Mouse (Mus musculus) neural tube, embryonic 11.5 days (tissue): ENCODE results near the gene Gprin1. TPM values are rescaled to one million over a fixed set of nuclear protein-coding genes. Genes with fewer than 3 reads are reported as not detected.

ENCODE experiments used
- ATAC-seq: fragments of 200-750 bp; cut with Nextera tagmentation; 2 replicates; pipeline ENCODE4 v1.8.0; 2017; ENCODE audit warnings: moderate number of reproducible peaks, mild to moderate bottlenecking, moderate TSS enrichment, moderate library complexity; ENCODE audit not compliant: insufficient read depth, low FRiP score, low TSS enrichment
- DNase-seq: peaks from one replicate; pipeline ENCODE4 v3.0.0-alpha.2; 2015; ENCODE audit warnings: low spot score
- H3K27ac ChIP-seq: fragments of 300-500 bp; sonication (generic); 2 replicates; pipeline ENCODE4 v1.5.1; 2014; ENCODE audit warnings: low read depth, mild to moderate bottlenecking, low read length
- H3K27me3 ChIP-seq: fragments of 300-500 bp; sonication (generic); 2 replicates; pipeline ENCODE4 v1.6.1; 2014; ENCODE audit warnings: mild to moderate bottlenecking, low read length, mixed read lengths; ENCODE audit not compliant: control insufficient read depth, insufficient read depth
- H3K36me3 ChIP-seq: fragments of 300-500 bp; sonication (generic); 2 replicates; pipeline ENCODE4 v1.6.1; 2014; ENCODE audit warnings: mild to moderate bottlenecking, low read length, moderate library complexity, mixed read lengths; ENCODE audit not compliant: control insufficient read depth, insufficient read depth
- H3K4me1 ChIP-seq: fragments of 300-500 bp; sonication (generic); 2 replicates; pipeline ENCODE4 v1.6.1; 2014; ENCODE audit warnings: low read length, mixed read lengths; ENCODE audit not compliant: control insufficient read depth, insufficient read depth
- H3K4me2 ChIP-seq: fragments of 300-500 bp; sonication (generic); 2 replicates; pipeline ENCODE4 v1.6.1; 2014; ENCODE audit warnings: low read depth, mild to moderate bottlenecking, moderate library complexity
- H3K4me3 ChIP-seq: fragments of 300-500 bp; sonication (generic); 2 replicates; pipeline ENCODE4 v1.5.1; 2014; ENCODE audit warnings: low read depth, low read length
- H3K9ac ChIP-seq: fragments of 300-500 bp; sonication (generic); 2 replicates; pipeline ENCODE4 v1.6.1; 2014; ENCODE audit warnings: mild to moderate bottlenecking, low read length
- H3K9me3 ChIP-seq: fragments of 300-500 bp; sonication (generic); 2 replicates; pipeline ENCODE4 v1.6.1; 2016; ENCODE audit warnings: low read length; ENCODE audit not compliant: control insufficient read depth
- WGBS: fragments of 180-500 bp; shearing (Covaris S2); extraction: QIAGEN DNeasy Blood & Tissue Kit; methylation state at CpG from one replicate; pipeline ENCODE4 v1.1.7; 2014; 5-methylcytosine and 5-hydroxymethylcytosine counted together
- polyA plus RNA-seq: library from polyadenylated mRNA; unstranded; fragments of >200 nt; fragmentation: Nextera tagmentation; extraction: Ambion mirVana; gene quantifications from 2 replicates; pipeline ENCODE4 v1.2.1, GENCODE M21; 2014

The Gprin1 gene
- polyA plus RNA-seq, result 13.3 and 14.5 TPM in 2 replicates

DNA sequence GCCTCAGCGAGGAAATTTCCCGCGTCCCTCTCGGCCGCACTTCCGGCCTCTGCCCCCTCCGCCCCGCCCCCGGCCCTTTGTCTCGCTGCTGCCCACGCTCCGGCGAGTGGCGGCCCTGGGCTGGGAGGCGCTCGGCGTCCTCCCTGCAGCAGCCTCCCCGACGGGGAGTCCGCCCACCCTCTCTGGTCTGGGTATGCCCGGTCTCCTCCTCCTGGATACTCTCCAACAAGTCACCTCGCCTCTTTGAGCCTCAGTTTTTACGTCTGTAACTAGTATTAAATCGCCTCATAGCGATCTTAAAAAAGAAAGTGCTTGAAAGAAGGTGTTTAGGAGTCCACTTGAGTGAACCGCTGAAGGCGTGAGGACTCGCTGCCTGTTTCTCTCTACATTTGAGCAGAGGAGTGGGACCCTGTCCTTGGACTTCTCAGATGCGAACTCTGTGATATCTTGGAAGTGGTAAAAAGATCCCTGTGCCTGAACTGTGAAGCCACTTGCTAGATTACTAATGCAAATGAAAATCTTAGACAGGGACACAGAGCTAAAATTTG is at the start of gene Gprin1:
Gene Gprin1, minus strand, starts transcription at position 11 of the 548 bp plus-strand sequence.
- H3K9ac ChIP-seq, result peak within 1 kb of the TSS; percentile 66
- H3K27me3 ChIP-seq, result peaks cover 19% of the 10 kb centered on the region
- ATAC-seq (peak; percentile 75), DNase-seq (no peak)
- WGBS, result 3% methylated on average over 24 of the region's 29 CpGs
- H3K4me3 ChIP-seq, result peak within 1 kb of the TSS; percentile 66
- peak within 1 kb of the TSS; percentile 85 for H3K27ac ChIP-seq
- H3K36me3 ChIP-seq, result no peaks in the 10 kb centered on the region
- H3K9me3 ChIP-seq, result no peaks in the 10 kb centered on the region
- H3K4me2 ChIP-seq, result peak within 1 kb of the TSS; percentile 47
- no peaks in the 10 kb centered on the region; the same call in 1 of the 2 replicates for H3K4me1 ChIP-seq

DNA sequence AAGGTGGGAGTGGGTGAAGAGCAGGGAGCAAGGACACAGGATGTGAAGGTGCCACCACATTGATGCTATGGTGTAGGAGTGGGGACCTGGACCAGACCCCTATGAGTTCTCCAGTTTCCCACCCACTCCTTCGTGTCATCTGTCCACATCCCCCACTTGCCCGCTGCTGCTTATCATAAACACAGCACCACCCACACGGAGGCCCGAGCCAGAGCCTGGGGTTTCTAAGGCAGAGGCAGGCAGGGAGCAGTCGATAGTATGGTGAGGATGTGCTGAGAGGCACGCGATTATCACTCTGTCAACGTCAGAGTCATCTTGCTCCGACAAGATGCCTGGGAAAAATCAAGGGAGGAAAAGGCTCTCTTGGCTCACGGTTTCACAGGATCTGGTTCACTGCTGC is 49.1 kb upstream of the Gprin1 start:
- no peaks in the 10 kb centered on the region for H3K4me1 ChIP-seq
- no peaks in the 10 kb centered on the region for H3K9me3 ChIP-seq
- WGBS, result 74% methylated on average over 10 of the region's 10 CpGs
- no peak overlapping the region for H3K27ac ChIP-seq
- DNase-seq, result no peak
- H3K9ac ChIP-seq, result no peak overlapping the region
- peaks cover 4% of the 10 kb centered on the region; the same call in 1 of the 2 replicates for H3K27me3 ChIP-seq
- H3K4me2 ChIP-seq, result no peak overlapping the region
- no peaks in the 10 kb centered on the region for H3K36me3 ChIP-seq
- no peak overlapping the region for H3K4me3 ChIP-seq
- ATAC-seq, result no peak

DNA sequence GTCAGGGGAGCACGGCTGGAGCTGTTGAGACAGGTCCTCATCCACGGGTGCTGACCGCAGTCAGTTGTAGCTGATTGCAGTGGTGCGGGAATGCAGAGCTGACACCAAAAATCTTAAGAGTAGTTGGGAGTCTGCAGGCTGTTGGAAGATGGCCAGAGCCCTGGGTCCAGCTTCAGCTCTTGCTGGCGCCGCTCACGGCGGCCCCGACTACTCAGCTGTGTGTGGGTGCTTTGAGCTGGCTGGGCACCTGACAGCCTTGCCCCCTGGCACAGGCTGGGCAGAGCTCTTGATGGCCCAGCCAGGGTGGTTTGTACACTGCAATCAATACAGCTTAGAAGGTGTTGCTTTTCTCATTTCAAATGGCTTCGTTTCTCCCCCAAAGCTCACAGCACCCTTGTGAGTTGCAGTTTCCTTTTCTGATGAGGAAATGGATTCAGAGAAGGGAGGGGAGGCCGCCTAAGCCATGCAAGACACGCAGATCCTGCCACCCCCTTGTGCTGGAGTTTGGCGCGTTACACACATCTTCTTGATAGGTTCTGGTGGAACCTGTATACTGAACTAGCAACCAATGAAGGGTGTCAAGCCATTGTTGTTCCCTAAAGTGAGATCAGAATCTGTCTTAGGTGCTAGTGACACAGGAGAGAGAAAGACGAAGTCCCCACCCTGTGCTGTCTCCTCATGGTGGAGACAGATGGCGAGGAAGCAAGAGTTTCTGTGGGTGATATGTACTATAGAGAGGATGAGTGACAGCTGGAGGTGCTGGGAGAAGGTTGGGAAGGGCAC is 48.4 kb upstream of the Gprin1 start:
- Histone ChIP-seq H3K9ac (no peak overlapping the region), H3K27me3 (peaks cover 4% of the 10 kb centered on the region; the same call in 1 of the 2 replicates), H3K4me3 (no peak overlapping the region), H3K9me3 (no peaks in the 10 kb centered on the region), H3K4me2 (no peak overlapping the region), H3K4me1 (no peaks in the 10 kb centered on the region), H3K36me3 (no peaks in the 10 kb centered on the region), H3K27ac (no peak overlapping the region)
- WGBS, result 81% methylated on average over 16 of the region's 16 CpGs
- no peak for ATAC-seq
- DNase-seq, result no peak

DNA sequence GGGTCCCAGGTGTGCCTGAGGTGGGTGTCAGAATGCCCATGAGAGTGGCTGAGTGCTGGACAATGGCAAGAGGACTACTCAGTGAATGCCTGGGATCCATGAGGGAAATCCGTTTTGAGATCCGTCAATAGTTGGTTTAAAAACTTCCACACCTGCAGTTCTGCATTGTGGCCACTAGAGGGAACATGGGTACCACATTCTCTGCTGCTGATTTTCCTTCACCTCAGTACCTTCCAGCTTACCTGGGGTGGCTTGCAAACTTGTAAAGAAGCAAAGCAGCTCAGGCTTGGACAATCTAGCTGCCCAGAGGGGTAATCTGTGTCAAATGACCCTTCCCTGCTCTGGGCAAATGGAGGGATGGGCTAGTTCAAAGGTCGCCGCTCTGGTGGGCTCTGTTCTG is 47.7 kb upstream of the Gprin1 start:
- no peak for ATAC-seq

DNA sequence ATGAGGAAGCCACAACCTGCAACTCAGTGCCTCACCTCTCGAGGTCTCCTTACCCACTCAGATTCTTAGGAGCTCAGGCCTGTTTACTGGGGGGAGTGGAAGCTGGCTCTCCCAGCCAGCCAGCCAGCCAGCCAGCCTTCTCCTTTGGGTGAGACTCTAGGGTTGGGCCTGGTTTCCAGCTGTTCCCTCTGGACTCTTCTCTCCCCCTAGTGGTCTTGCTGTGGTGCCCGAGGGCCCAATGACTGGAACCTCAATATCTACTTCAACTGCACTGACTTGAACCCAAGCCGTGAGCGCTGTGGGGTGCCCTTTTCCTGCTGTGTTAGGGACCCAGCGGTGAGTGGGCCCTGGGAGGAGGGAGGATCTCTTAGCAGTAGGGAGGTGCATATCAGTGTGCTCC is 45.2 kb upstream of the Gprin1 start:
- Histone ChIP-seq H3K4me2 (no peak overlapping the region), H3K36me3 (no peaks in the 10 kb centered on the region), H3K27me3 (peaks cover 16% of the 10 kb centered on the region), H3K9me3 (no peaks in the 10 kb centered on the region), H3K27ac (no peak overlapping the region), H3K4me3 (no peak overlapping the region), H3K4me1 (peaks cover 9% of the 10 kb centered on the region), H3K9ac (no peak overlapping the region)
- 54% methylated on average over 5 of the region's 5 CpGs for WGBS
- DNase-seq (no peak), ATAC-seq (no peak)

More for the DNA sequence above, 47.7 kb upstream of the Gprin1 start:
- H3K27me3 ChIP-seq, result peaks cover 4% of the 10 kb centered on the region; the same call in 1 of the 2 replicates
- H3K9me3 ChIP-seq, result no peaks in the 10 kb centered on the region
- H3K4me1 ChIP-seq, result peaks cover 2% of the 10 kb centered on the region; the same call in 1 of the 2 replicates
- WGBS, result 47% methylated on average over 4 of the region's 4 CpGs
- DNase-seq, result peak; percentile 47
- H3K36me3 ChIP-seq, result no peaks in the 10 kb centered on the region
- H3K4me2 ChIP-seq, result no peak overlapping the region
- H3K4me3 ChIP-seq, result no peak overlapping the region
- no peak overlapping the region for H3K9ac ChIP-seq
- H3K27ac ChIP-seq, result no peak overlapping the region

DNA sequence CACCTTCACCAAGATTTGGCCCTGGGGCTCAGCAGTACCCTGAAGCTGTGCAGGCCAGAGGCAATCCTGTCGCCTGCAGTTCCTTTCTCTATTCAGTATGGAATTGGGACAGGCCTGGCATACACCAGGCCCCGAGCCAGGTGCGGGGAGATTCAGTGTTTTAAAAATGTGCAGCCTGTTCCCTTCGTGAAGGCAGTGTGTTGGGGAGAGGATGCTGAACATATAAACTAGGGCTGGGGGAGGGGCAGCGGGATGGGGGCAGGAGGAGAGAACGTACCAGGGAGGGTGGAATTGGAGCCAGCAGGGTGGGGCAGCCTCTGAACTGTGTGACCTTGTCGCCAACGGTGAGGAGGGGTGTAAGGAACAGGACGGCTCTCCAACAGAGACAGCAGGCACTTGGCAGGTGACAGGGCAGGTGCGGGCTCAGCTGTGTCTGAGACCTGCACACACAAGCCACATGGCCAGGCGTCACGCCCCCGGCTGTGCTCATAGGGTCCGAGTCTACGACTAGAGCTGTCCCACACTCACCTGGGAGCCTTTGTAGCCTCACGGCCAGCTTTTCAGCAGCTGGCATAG is 44.4 kb upstream of the Gprin1 start:
- Histone ChIP-seq H3K27me3 (peaks cover 16% of the 10 kb centered on the region), H3K9me3 (no peaks in the 10 kb centered on the region), H3K4me3 (no peak overlapping the region), H3K4me2 (no peak overlapping the region), H3K9ac (no peak overlapping the region), H3K36me3 (no peaks in the 10 kb centered on the region), H3K27ac (no peak overlapping the region), H3K4me1 (peaks cover 9% of the 10 kb centered on the region)
- DNase-seq (no peak), ATAC-seq (no peak)
- 77% methylated on average over 16 of the region's 16 CpGs for WGBS

DNA sequence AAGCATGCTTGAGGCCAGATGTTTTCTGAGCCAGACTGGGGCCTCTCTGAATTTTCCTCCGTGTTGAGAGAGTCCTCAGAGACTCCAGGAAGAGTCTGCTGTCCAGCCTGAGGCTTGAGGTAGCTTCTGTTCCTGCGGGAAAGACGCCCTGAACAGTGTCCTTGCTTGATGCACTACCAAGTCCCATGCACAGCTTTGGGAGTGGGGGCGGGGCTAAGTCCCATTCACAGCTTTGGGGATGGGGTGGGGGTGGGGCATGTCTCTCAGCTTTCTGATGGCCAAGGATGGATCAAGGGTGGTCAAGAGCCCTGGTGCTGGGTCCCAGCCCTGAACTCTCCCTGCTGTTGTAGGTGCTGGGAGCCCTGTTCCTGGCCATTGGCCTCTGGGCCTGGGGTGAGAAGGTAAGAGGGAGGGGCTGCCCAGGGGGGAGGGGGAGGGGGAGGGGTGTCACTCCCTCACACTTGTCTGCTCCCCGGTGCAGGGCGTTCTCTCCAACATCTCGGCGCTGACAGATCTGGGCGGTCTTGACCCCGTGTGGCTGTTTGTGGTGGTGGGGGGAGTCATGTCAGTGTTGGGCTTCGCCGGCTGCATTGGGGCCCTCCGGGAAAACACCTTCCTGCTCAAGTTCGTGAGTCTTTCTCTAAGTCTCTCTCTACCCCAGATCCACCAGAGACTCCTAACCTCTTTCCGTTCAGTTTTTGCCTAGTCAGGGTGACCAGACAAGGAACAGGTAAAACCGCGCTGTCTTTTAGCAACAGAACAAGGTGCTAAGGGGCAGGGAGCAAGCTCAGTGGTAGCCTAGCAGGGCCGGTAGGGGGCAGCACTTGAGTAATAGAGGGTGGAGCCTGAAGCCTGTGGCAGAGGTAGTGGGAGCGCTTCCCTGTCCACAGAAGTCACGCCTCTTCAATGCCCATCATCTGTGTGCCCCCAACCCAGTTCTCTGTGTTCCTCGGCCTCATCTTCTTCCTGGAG is 42.9 kb upstream of the Gprin1 start:
- no peak for DNase-seq
- Histone ChIP-seq H3K4me3 (no peak overlapping the region), H3K27ac (no peak overlapping the region), H3K36me3 (no peaks in the 10 kb centered on the region), H3K4me2 (no peak overlapping the region), H3K9ac (no peak overlapping the region), H3K27me3 (peaks cover 12% of the 10 kb centered on the region), H3K4me1 (peaks cover 9% of the 10 kb centered on the region), H3K9me3 (no peaks in the 10 kb centered on the region)
- WGBS, result 15% methylated on average over 18 of the region's 21 CpGs
- no peak for ATAC-seq
